Mouse (Mus musculus) thymus, adult 2 months (tissue): ENCODE data around the gene Hmbs. TPM values are rescaled to one million over a fixed set of nuclear protein-coding genes. Genes with fewer than 3 reads are reported as not detected.

ENCODE experiments used
- DNase-seq: peaks from one replicate; pipeline ENCODE4 v3.0.0; 2021
- H3K27ac ChIP-seq: fragments of 200-500 bp; 2 replicates; pipeline ENCODE4 v1.5.1; 2012; ENCODE audit warnings: low read length, control low read depth; ENCODE audit not compliant: control insufficient read depth, insufficient read depth
- H3K27me3 ChIP-seq: fragments of 200-500 bp; 2 replicates; pipeline ENCODE4 v1.6.1; 2012; ENCODE audit warnings: mild to moderate bottlenecking, low read length, moderate library complexity, mixed read lengths; ENCODE audit not compliant: control insufficient read depth, insufficient read depth
- H3K36me3 ChIP-seq: fragments of 200-500 bp; 2 replicates; pipeline ENCODE4 v1.6.1; 2012; ENCODE audit warnings: mild to moderate bottlenecking, low read length, moderate library complexity; ENCODE audit not compliant: control insufficient read depth, insufficient read depth
- H3K4me1 ChIP-seq: fragments of 200-500 bp; replicated peaks from 2 replicates; pipeline ENCODE4 v1.6.1; 2012; ENCODE audit warnings: low read length; ENCODE audit not compliant: control insufficient read depth, insufficient read depth
- H3K4me3 ChIP-seq: fragments of 200-500 bp; 2 replicates; pipeline ENCODE4 v1.5.1; 2012; ENCODE audit warnings: mild to moderate bottlenecking, low read length, control low read depth, moderate library complexity; ENCODE audit not compliant: control insufficient read depth, insufficient read depth
- CTCF ChIP-seq: fragments of 200-500 bp; IDR thresholded peaks from 2 replicates; pipeline ENCODE4 v1.5.1; 2012; ENCODE audit warnings: mild to moderate bottlenecking, control low read depth, low read length, moderate library complexity, borderline replicate concordance; ENCODE audit not compliant: control insufficient read depth, poor library complexity, insufficient read depth; ENCODE audit errors: extremely low read depth
- POLR2A ChIP-seq: fragments of 200-500 bp; IDR thresholded peaks from 2 replicates; pipeline ENCODE4 v1.6.1; 2012; ENCODE audit warnings: mild to moderate bottlenecking, low read length, control low read depth, moderate library complexity; ENCODE audit not compliant: control insufficient read depth, poor library complexity, insufficient read depth; ENCODE audit errors: extremely low read depth
- WGBS: fragments of 180-500 bp; shearing (Covaris S2); methylation state at CpG from one replicate; pipeline ENCODE4 v1.1.7; 2018; 5-methylcytosine and 5-hydroxymethylcytosine counted together
- polyA plus RNA-seq: library from polyadenylated mRNA; depleted of rRNA; stranded (reverse); fragments of >200 nt; gene quantifications from 2 replicates; pipeline ENCODE4 v1.2.3, GENCODE M21; 2012

Hmbs gene
- polyA plus RNA-seq, 1 experiment, result 42.2 TPM

GRCm38 (mm10) chr9:44334396-44335330, 9.4 kb downstream of the Hmbs start, which contains the start of gene H2afx:
Gene H2afx (plus strand): TSS chr9:44334694.
- Histone ChIP-seq H3K27me3 (no peaks in the 10 kb centered on the region), H3K4me3 (peak within 1 kb of the TSS; percentile 73), H3K4me1 (peaks cover 11% of the 10 kb centered on the region), H3K36me3 (peaks cover 10% of the 10 kb centered on the region), H3K27ac (peak within 1 kb of the TSS; percentile 28)
- peak; percentile 98 for DNase-seq
- TF ChIP-seq POLR2A, result peak; percentile 100
- TF ChIP-seq CTCF, result no peak
- under 1% methylated on average over 91 of the region's 91 CpGs for WGBS

- no peak for DNase-seq
- Histone ChIP-seq H3K4me3 (no peak overlapping the region), H3K4me1 (peaks cover 11% of the 10 kb centered on the region), H3K27me3 (no peaks in the 10 kb centered on the region), H3K36me3 (peaks cover 10% of the 10 kb centered on the region), H3K27ac (no peak overlapping the region)
- WGBS, result 97% methylated on average over 13 of the region's 13 CpGs
- TF ChIP-seq CTCF (no peak), POLR2A (no peak)
Measured at GRCm38 (mm10) chr9:44332918-44333638, 10.9 kb downstream of the Hmbs start.

GRCm38 (mm10) chr9:44330736-44331135, 13.3 kb downstream of the Hmbs start:
- no peak for DNase-seq
- TF ChIP-seq CTCF (no peak), POLR2A (no peak)
- H3K27me3 ChIP-seq, result no peaks in the 10 kb centered on the region
- 71% methylated on average over 6 of the region's 6 CpGs for WGBS
- H3K36me3 ChIP-seq, result peaks cover 10% of the 10 kb centered on the region
- H3K27ac ChIP-seq, result no peak overlapping the region
- H3K4me1 ChIP-seq, result peaks cover 15% of the 10 kb centered on the region
- H3K4me3 ChIP-seq, result no peak overlapping the region

- H3K27ac ChIP-seq, result no peak overlapping the region
- H3K4me1 ChIP-seq, result peaks cover 15% of the 10 kb centered on the region
- no peak for DNase-seq
- H3K36me3 ChIP-seq, result peaks cover 3% of the 10 kb centered on the region
- 96% methylated on average over 5 of the region's 5 CpGs for WGBS
- TF ChIP-seq POLR2A (no peak), CTCF (no peak)
- H3K27me3 ChIP-seq, result no peaks in the 10 kb centered on the region
- H3K4me3 ChIP-seq, result no peak overlapping the region
Measured at GRCm38 (mm10) chr9:44327926-44328325, 16.1 kb downstream of the Hmbs start.

- Histone ChIP-seq H3K27me3 (no peaks in the 10 kb centered on the region), H3K27ac (no peak overlapping the region), H3K4me1 (peaks cover 15% of the 10 kb centered on the region), H3K4me3 (peak overlapping the region; percentile 85), H3K36me3 (no peaks in the 10 kb centered on the region)
- TF ChIP-seq CTCF, result 0 out of 2 replicates have a peak, but pooled peaks have one; percentile 11
- no peak for TF ChIP-seq POLR2A
- no peak for DNase-seq
- 2% methylated on average over 22 of the region's 22 CpGs for WGBS
Measured at GRCm38 (mm10) chr9:44327064-44327711, 16.8 kb downstream of the Hmbs start.
